Mouse (Mus musculus): ENCODE data around the gene Fbxo34.

DNA sequence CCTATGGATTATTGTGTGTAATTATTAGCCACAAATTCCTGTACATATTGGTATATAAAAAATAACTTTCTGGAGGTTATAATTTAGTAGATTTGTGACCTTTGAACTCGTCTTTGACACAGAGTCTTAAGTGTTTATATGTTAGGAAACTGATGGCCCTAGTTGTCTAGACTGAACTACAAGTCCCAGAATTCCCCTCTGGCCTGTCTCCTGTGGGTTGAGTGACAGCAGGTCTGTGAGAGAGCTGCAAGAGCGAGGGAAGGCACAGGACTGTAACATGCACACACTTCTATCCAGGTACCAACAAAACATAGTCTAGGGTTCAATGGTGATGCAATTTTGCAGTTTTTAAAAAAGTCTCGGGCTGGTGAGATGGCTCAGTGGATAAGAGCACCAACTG, 11.3 kb upstream of the Fbxo34 start:
- TF ChIP-seq EP300 (IDR thresholded peaks at IDR 0.05; ENCODE audit: low read length) (no peak), CTCF (conservative IDR thresholded peaks at IDR 0.05 in 1 of 2, IDR thresholded peaks at IDR 0.05 in 1 of 2; ENCODE audit: low read depth in 2 of 2, low read length in 2 of 2) (no peak), MXI1 (IDR thresholded peaks at IDR 0.05; ENCODE audit: low read depth, low read length) (no peak), GABPA (IDR thresholded peaks at IDR 0.05; ENCODE audit: insufficient replicate concordance, low read depth, low read length) (no peak), USF1 (IDR thresholded peaks at IDR 0.05; ENCODE audit: low read depth, low read length) (no peak), MAFK (IDR thresholded peaks at IDR 0.05; ENCODE audit: insufficient replicate concordance, low read length) (no peak), CHD2 (IDR thresholded peaks at IDR 0.05; ENCODE audit: low read length) (no peak), BHLHE40 (IDR thresholded peaks at IDR 0.05; ENCODE audit: low read depth, low read length) (no peak), ZKSCAN1 (IDR thresholded peaks at IDR 0.05; ENCODE audit: borderline replicate concordance, low read depth, low read length) (no peak), PAX5 (IDR thresholded peaks at IDR 0.05; ENCODE audit: low read length) (no peak), POLR2A (IDR thresholded peaks at IDR 0.05; ENCODE audit: low read depth, low read length) (no peak)

All from CH12.LX (cell line).